12 mouse cellular contexts compared by ENCODE assay signal in genomic region chr7:133089621-133090260, GRCm38 (mm10). TPM values are rescaled to one million over a fixed set of nuclear protein-coding genes. Genes with fewer than 3 reads are reported as not detected.
A peak's percentile ranks its signal among the peaks of the same experiment; 100 is the strongest.
DNase-seq lines count a peak whose midpoint lies in the region; ATAC-seq and TF ChIP-seq lines count a peak whose summit lies in the region.
"Had no signal": no experiment of that assay in that cellular context is flagged by ENCODE, and none has a peak within 500 bp of the region (broad histone marks: within the 10 kb centered on the region; RNA-seq: fewer than 3 reads in every experiment).

No protein-coding gene starts in this region.

- 44% methylated on average over 11 of the region's 11 CpGs for WGBS in cerebellum, adult 2 months
- 61% methylated on average over 11 of the region's 11 CpGs for WGBS in heart, embryonic 16.5 days
- 80% methylated on average over 11 of the region's 11 CpGs for WGBS in heart, embryonic 11.5 days (ENCODE audit: insufficient replicate concordance)
- WGBS in lung, embryonic 15.5 days: 62% methylated on average over 11 of the region's 11 CpGs
- WGBS in olfactory bulb, adult 2 months: 24% methylated on average over 11 of the region's 11 CpGs

- DNase-seq in cerebellum, adult 2 months: no peak
- no peak for DNase-seq in cerebellum, adult 9-10 months
- DNase-seq in lung, postnatal 4 days: no peak
- DNase-seq: adrenal gland, postnatal 10 days; left cerebral cortex, postnatal 4 days; spleen, adult 18-20 months had no signal

- H3K36me3 ChIP-seq in heart, embryonic 16.5 days (ENCODE audit: control insufficient read depth, insufficient read depth): peaks cover 3% of the 10 kb centered on the region; the same call in 1 of the 2 replicates
- no peaks in the 10 kb centered on the region for H3K36me3 ChIP-seq in heart, embryonic 11.5 days (ENCODE audit: control insufficient read depth, insufficient read depth, low read length)
- 0 out of 2 replicates have a peak, but pooled peaks cover 2% of the 10 kb centered on the region for H3K36me3 ChIP-seq in lung, embryonic 15.5 days
- H3K36me3 ChIP-seq: liver, embryonic 15.5 days had no signal

- TF ChIP-seq POLR2A in cerebellum, adult 2 months (IDR thresholded peaks at IDR 0.05; ENCODE audit: borderline replicate concordance, insufficient read depth, low read length): no peak
- no peak for TF ChIP-seq POLR2A in olfactory bulb, adult 2 months (IDR thresholded peaks at IDR 0.05; ENCODE audit: insufficient read depth, low read depth, low read length)

- no peak overlapping the region for H3K4me3 ChIP-seq in cerebellum, adult 2 months (replicated peaks; ENCODE audit: insufficient read depth, low read depth, low read length)
- H3K4me3 ChIP-seq in heart, embryonic 16.5 days (ENCODE audit: low read length): no peak overlapping the region
- no peak overlapping the region for H3K4me3 ChIP-seq in heart, embryonic 11.5 days (ENCODE audit: low read depth, low read length)
- H3K4me3 ChIP-seq in lung, embryonic 15.5 days: no peak overlapping the region
- H3K4me3 ChIP-seq in olfactory bulb, adult 2 months (ENCODE audit: insufficient read depth, low read depth, low read length): no peak overlapping the region
- H3K4me3 ChIP-seq: liver, embryonic 15.5 days had no signal

- peak overlapping the region; percentile 24; the same call in 1 of the 2 replicates for H3K27ac ChIP-seq in cerebellum, adult 2 months (ENCODE audit: insufficient read depth, low read length)
- 0 out of 2 replicates have a peak overlapping the region, but pooled peaks have one; percentile 2 for H3K27ac ChIP-seq in heart, embryonic 16.5 days (ENCODE audit: low read length)
- H3K27ac ChIP-seq in heart, embryonic 11.5 days (ENCODE audit: low read depth, low read length): no peak overlapping the region
- peak overlapping the region; percentile 21 for H3K27ac ChIP-seq in lung, embryonic 15.5 days
- H3K27ac ChIP-seq in olfactory bulb, adult 2 months (ENCODE audit: insufficient read depth, low read depth, low read length): peak overlapping the region; percentile 77
- H3K27ac ChIP-seq: liver, embryonic 15.5 days had no signal

- ATAC-seq in heart, embryonic 16.5 days (replicated peaks; ENCODE audit: extremely low read depth, insufficient read depth, low FRiP score): no peak
- no peak for ATAC-seq in heart, embryonic 11.5 days (replicated peaks; ENCODE audit: insufficient number of reproducible peaks, low FRiP score, low TSS enrichment)
- ATAC-seq in lung, embryonic 15.5 days (ENCODE audit: borderline replicate concordance, extremely low read depth, low FRiP score, low TSS enrichment): no peak
- no peak for ATAC-seq in erythroblast, adult 5-6 weeks (replicated peaks; ENCODE audit: low FRiP score, poor library complexity, severe bottlenecking)

- no peaks in the 10 kb centered on the region for H3K27me3 ChIP-seq in cerebellum, adult 2 months (ENCODE audit: control insufficient read depth, insufficient read depth, low read length)
- no peaks in the 10 kb centered on the region for H3K27me3 ChIP-seq in heart, embryonic 16.5 days (ENCODE audit: control insufficient read depth, insufficient read depth, low read length)
- no peaks in the 10 kb centered on the region for H3K27me3 ChIP-seq in heart, embryonic 11.5 days (ENCODE audit: control insufficient read depth, insufficient read depth, low read length)
- no peaks in the 10 kb centered on the region for H3K27me3 ChIP-seq in lung, embryonic 15.5 days
- H3K27me3 ChIP-seq: liver, embryonic 15.5 days had no signal

- H3K9me3 ChIP-seq in heart, embryonic 16.5 days (replicated peaks; ENCODE audit: control insufficient read depth, low read length): no peaks in the 10 kb centered on the region
- H3K9me3 ChIP-seq in heart, embryonic 11.5 days (replicated peaks; ENCODE audit: control insufficient read depth, low read length): no peaks in the 10 kb centered on the region
- H3K9me3 ChIP-seq in lung, embryonic 15.5 days: no peaks in the 10 kb centered on the region
- H3K9me3 ChIP-seq: liver, embryonic 15.5 days had no signal

- H3K9ac ChIP-seq in heart, embryonic 16.5 days (ENCODE audit: low read length): no peak overlapping the region
- no peak overlapping the region for H3K9ac ChIP-seq in heart, embryonic 11.5 days (ENCODE audit: low read depth, low read length)
- no peak overlapping the region for H3K9ac ChIP-seq in lung, embryonic 15.5 days
- H3K9ac ChIP-seq: liver, embryonic 15.5 days had no signal

- no peak overlapping the region for H3K4me2 ChIP-seq in heart, embryonic 16.5 days (ENCODE audit: low read depth, low read length)
- no peak overlapping the region for H3K4me2 ChIP-seq in heart, embryonic 11.5 days
- no peak overlapping the region for H3K4me2 ChIP-seq in lung, embryonic 15.5 days
- H3K4me2 ChIP-seq: liver, embryonic 15.5 days had no signal

- peaks cover 48% of the 10 kb centered on the region for H3K4me1 ChIP-seq in cerebellum, adult 2 months (ENCODE audit: control insufficient read depth, insufficient read depth, low read length)
- peaks cover 52% of the 10 kb centered on the region for H3K4me1 ChIP-seq in heart, embryonic 16.5 days (ENCODE audit: control insufficient read depth, insufficient read depth, low read length)
- H3K4me1 ChIP-seq in heart, embryonic 11.5 days (ENCODE audit: control insufficient read depth, insufficient read depth, low read length): peaks cover 40% of the 10 kb centered on the region
- peaks cover 36% of the 10 kb centered on the region for H3K4me1 ChIP-seq in lung, embryonic 15.5 days
- H3K4me1 ChIP-seq in olfactory bulb, adult 2 months (ENCODE audit: control insufficient read depth, insufficient read depth, low read length): peaks cover 29% of the 10 kb centered on the region

- TF ChIP-seq CTCF in cerebellum, adult 2 months (IDR thresholded peaks at IDR 0.05; ENCODE audit: borderline replicate concordance, insufficient read depth, low read depth, low read length): no peak
- TF ChIP-seq CTCF in olfactory bulb, adult 2 months (IDR thresholded peaks at IDR 0.05; ENCODE audit: insufficient read depth, low read depth, low read length): no peak

RNA-seq across cellular contexts. Expression of gene Fgfr2, which starts 33.4 kb away (rescaled TPM):
- 77.9 and 95.3 TPM in 2 replicates for polyA plus RNA-seq in cerebellum, adult 2 months (2012; rRNA removed)
- 20.3 and 27.2 TPM in 2 replicates for polyA plus RNA-seq in heart, embryonic 16.5 days (2015; fragmentation: Nextera tagmentation; extraction: Ambion mirVana)
- polyA plus RNA-seq in heart, embryonic 11.5 days (2014; fragmentation: Nextera tagmentation; extraction: Ambion mirVana): 24.9 and 27.0 TPM in 2 replicates
- polyA plus RNA-seq in lung, embryonic 15.5 days (2015; fragmentation: Nextera tagmentation; extraction: Ambion mirVana): 149 and 160 TPM in 2 replicates
- polyA plus RNA-seq in olfactory bulb, adult 2 months (2012; ENCODE audit: insufficient read depth, insufficient read length, low replicate concordance, missing spikeins): not detected in 2 replicates
- not detected in 2 replicates for total RNA-seq in erythroblast, adult 5-6 weeks (2015; ENCODE audit: low replicate concordance)
- total RNA-seq in erythroblast, adult 5-6 weeks (2017; ENCODE audit: low replicate concordance): 0.28 and 4.8 TPM in 2 replicates

RNA-seq across cellular contexts. Expression of gene Ctbp2, which starts 34.4 kb away (rescaled TPM):
- polyA plus RNA-seq in cerebellum, adult 2 months (2012; rRNA removed): 96.2 and 111 TPM in 2 replicates
- 44.6 and 45.1 TPM in 2 replicates for polyA plus RNA-seq in heart, embryonic 16.5 days (2015; fragmentation: Nextera tagmentation; extraction: Ambion mirVana)
- 59.6 and 62.7 TPM in 2 replicates for polyA plus RNA-seq in heart, embryonic 11.5 days (2014; fragmentation: Nextera tagmentation; extraction: Ambion mirVana)
- polyA plus RNA-seq in lung, embryonic 15.5 days (2015; fragmentation: Nextera tagmentation; extraction: Ambion mirVana): 91.6 and 94.8 TPM in 2 replicates
- not detected in 2 replicates for polyA plus RNA-seq in olfactory bulb, adult 2 months (2012; ENCODE audit: insufficient read depth, insufficient read length, low replicate concordance, missing spikeins)
- 11.1 and 21.3 TPM in 2 replicates for total RNA-seq in erythroblast, adult 5-6 weeks (2015; ENCODE audit: low replicate concordance)
- 9.5 and 11.6 TPM in 2 replicates for total RNA-seq in erythroblast, adult 5-6 weeks (2017; ENCODE audit: low replicate concordance)

Comparison
In these comparisons a context has a peak if more than half of its experiments do, and no peak if none do; other contexts are left out.
1. RNA of gene Ctbp2, which starts 34.4 kb away (polyA plus RNA-seq): 96.2 to 111 TPM in cerebellum, adult 2 months, 91.6 to 94.8 TPM in lung, embryonic 15.5 days, 59.6 to 62.7 TPM in heart, embryonic 11.5 days and 44.6 to 45.1 TPM in heart, embryonic 16.5 days; not detected in olfactory bulb, adult 2 months; every median in the first group is over 10 times any median in the second.